Mouse (Mus musculus): Measurements from ENCODE around the gene Shisa8. TPM values are rescaled to one million over a fixed set of nuclear protein-coding genes. Genes with fewer than 3 reads are reported as not detected.
"Not testable (repeated sequence)": the region's sequence is repeated elsewhere in the genome, so short reads cannot be mapped to it uniquely, and the experiment has no call there.

The Shisa8 gene
- polyA plus RNA-seq, 1 experiment: 0.13 TPM

- Histone ChIP-seq H3K4me2 (ENCODE audit: low read depth) (no peak overlapping the region), H3K36me3 (ENCODE audit: control insufficient read depth, insufficient read depth) (no peaks in the 10 kb centered on the region), H3K4me3 (no peak overlapping the region)
These were observed 39.0 kb upstream of the Shisa8 start for GRCm38 (mm10) chr15:82251579-82251978.

GRCm38 (mm10) chr15:82247131-82247776, 34.6 kb upstream of the Shisa8 start:
- TF ChIP-seq MAX (IDR thresholded peaks at IDR 0.05; ENCODE audit: low read depth) (no peak), CEBPB (IDR thresholded peaks at IDR 0.05; ENCODE audit: insufficient read depth, poor library complexity, severe bottlenecking) (0 out of 2 replicates have a peak, but pooled peaks have one; percentile 34)

More at GRCm38 (mm10) chr15:82251579-82251978, 39.0 kb upstream of the Shisa8 start:
- TF ChIP-seq MYOD1 (IDR thresholded peaks at IDR 0.05; ENCODE audit: control insufficient read depth in 1 of 3, insufficient read length in 2 of 3, low read depth in 2 of 3) (no peak), POLR2A (IDR thresholded peaks at IDR 0.05; ENCODE audit: insufficient read length, low read depth) (no peak), TCF12 (IDR thresholded peaks at IDR 0.05; ENCODE audit: insufficient read depth, poor library complexity, severe bottlenecking) (no peak), CEBPB (IDR thresholded peaks at IDR 0.05; ENCODE audit: insufficient read depth, poor library complexity, severe bottlenecking) (no peak), MYOG (IDR thresholded peaks at IDR 0.05; ENCODE audit: control insufficient read depth in 1 of 3, insufficient read depth in 1 of 3, insufficient read length in 2 of 3, low read depth in 2 of 3) (no peak), E2F4 (IDR thresholded peaks at IDR 0.05; ENCODE audit: insufficient read depth) (no peak), USF1 (IDR thresholded peaks at IDR 0.05; ENCODE audit: low read depth) (no peak), MAX (IDR thresholded peaks at IDR 0.05; ENCODE audit: low read depth) (no peak), TCF3 (IDR thresholded peaks at IDR 0.05; ENCODE audit: insufficient read length, low read depth) (no peak), REST (IDR thresholded peaks at IDR 0.05; ENCODE audit: insufficient read depth, insufficient read length) (no peak), POLR2AphosphoS2 (IDR thresholded peaks at IDR 0.05; ENCODE audit: insufficient read length, low read depth) (no peak), SRF (IDR thresholded peaks at IDR 0.05; ENCODE audit: control insufficient read depth, insufficient read length, low read depth) (no peak)
- peaks cover 12% of the 10 kb centered on the region for H3K27me3 ChIP-seq (ENCODE audit: control insufficient read depth, insufficient read depth, insufficient read length)
- no peaks in the 10 kb centered on the region for H3K79me2 ChIP-seq (ENCODE audit: control insufficient read depth, insufficient read depth)
- H3ac ChIP-seq (ENCODE audit: control insufficient read depth, insufficient read length): no peak overlapping the region

DNA sequence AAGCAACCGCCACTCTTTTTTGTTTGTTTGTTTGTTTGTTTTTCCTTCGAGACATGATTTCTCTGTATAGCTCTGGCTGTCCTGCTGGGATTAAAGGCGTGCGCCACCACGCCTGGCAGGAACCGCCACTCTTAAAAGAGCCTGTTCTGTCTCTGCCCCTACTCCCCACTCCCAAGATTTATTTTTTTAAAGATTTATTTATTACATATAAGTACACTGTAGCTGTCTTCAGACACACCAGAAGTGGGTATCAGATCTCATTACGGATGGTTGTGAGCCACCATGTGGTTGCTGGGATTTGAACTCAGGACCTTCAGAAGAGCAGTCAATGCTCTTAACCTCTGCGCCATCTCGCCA, 32.2 kb upstream of the Shisa8 start:
- H3K36me3 ChIP-seq (ENCODE audit: control insufficient read depth, insufficient read depth); H3K79me2 ChIP-seq (ENCODE audit: control insufficient read depth, insufficient read depth); H3K27me3 ChIP-seq (ENCODE audit: control insufficient read depth, insufficient read depth, insufficient read length): not testable (repeated sequence)
- Histone ChIP-seq H3ac (ENCODE audit: control insufficient read depth, insufficient read length) (peak overlapping the region; percentile 18), H3K4me2 (ENCODE audit: low read depth) (peak overlapping the region; percentile 89), H3K4me3 (peak overlapping the region; percentile 57)

More at GRCm38 (mm10) chr15:82247131-82247776, 34.6 kb upstream of the Shisa8 start:
- H3K4me3 ChIP-seq: no peak overlapping the region
- H3K27me3 ChIP-seq (ENCODE audit: control insufficient read depth, insufficient read depth, insufficient read length): no peaks in the 10 kb centered on the region
- no peaks in the 10 kb centered on the region for H3K36me3 ChIP-seq (ENCODE audit: control insufficient read depth, insufficient read depth)
- H3K79me2 ChIP-seq (ENCODE audit: control insufficient read depth, insufficient read depth): no peaks in the 10 kb centered on the region
- no peak overlapping the region for H3ac ChIP-seq (ENCODE audit: control insufficient read depth, insufficient read length)
- no peak overlapping the region for H3K4me2 ChIP-seq (ENCODE audit: low read depth)

- peak within 1 kb of the TSS; percentile 18 for H3ac ChIP-seq (ENCODE audit: control insufficient read depth, insufficient read length)
- H3K36me3 ChIP-seq (ENCODE audit: control insufficient read depth, insufficient read depth): no peaks in the 10 kb centered on the region
- peak within 1 kb of the TSS; percentile 89 for H3K4me2 ChIP-seq (ENCODE audit: low read depth)
- no peaks in the 10 kb centered on the region for H3K27me3 ChIP-seq (ENCODE audit: control insufficient read depth, insufficient read depth, insufficient read length)
- peak; percentile 89 for TF ChIP-seq E2F4 (IDR thresholded peaks at IDR 0.05; ENCODE audit: insufficient read depth)
- TF ChIP-seq USF1 (IDR thresholded peaks at IDR 0.05; ENCODE audit: low read depth): no peak
- peak; percentile 61 for TF ChIP-seq SRF (IDR thresholded peaks at IDR 0.05; ENCODE audit: control insufficient read depth, insufficient read length, low read depth)
- no peak for TF ChIP-seq TCF3 (IDR thresholded peaks at IDR 0.05; ENCODE audit: insufficient read length, low read depth)
- TF ChIP-seq MYOG (IDR thresholded peaks at IDR 0.05; ENCODE audit: control insufficient read depth in 1 of 3, insufficient read depth in 1 of 3, insufficient read length in 2 of 3, low read depth in 2 of 3): no peak
- TF ChIP-seq REST (IDR thresholded peaks at IDR 0.05; ENCODE audit: insufficient read depth, insufficient read length): no peak
- no peak for TF ChIP-seq CEBPB (IDR thresholded peaks at IDR 0.05; ENCODE audit: insufficient read depth, poor library complexity, severe bottlenecking)
- no peak for TF ChIP-seq MAX (IDR thresholded peaks at IDR 0.05; ENCODE audit: low read depth)
- TF ChIP-seq MYOD1 (IDR thresholded peaks at IDR 0.05; ENCODE audit: control insufficient read depth in 1 of 3, insufficient read length in 2 of 3, low read depth in 2 of 3): peak in 2 of 3 experiments; percentile 0 to 15
- peak; percentile 67 for TF ChIP-seq POLR2A (IDR thresholded peaks at IDR 0.05; ENCODE audit: insufficient read length, low read depth)
- no peak for TF ChIP-seq TCF12 (IDR thresholded peaks at IDR 0.05; ENCODE audit: insufficient read depth, poor library complexity, severe bottlenecking)
- TF ChIP-seq POLR2AphosphoS2 (IDR thresholded peaks at IDR 0.05; ENCODE audit: insufficient read length, low read depth): peak; percentile 55
- H3K79me2 ChIP-seq (ENCODE audit: control insufficient read depth, insufficient read depth): no peaks in the 10 kb centered on the region
- H3K4me3 ChIP-seq: peak within 1 kb of the TSS; percentile 57
These were observed 31.6 kb upstream of the Shisa8 start, which contains the start of gene Cenpm for GRCm38 (mm10) chr15:82244115-82244804. Gene Cenpm (minus strand): TSS chr15:82244748.

GRCm38 (mm10) chr15:82243742-82244114, 31.1 kb upstream of the Shisa8 start:
- Histone ChIP-seq H3K4me2 (ENCODE audit: low read depth) (peak overlapping the region; percentile 82), H3K36me3 (ENCODE audit: control insufficient read depth, insufficient read depth) (no peaks in the 10 kb centered on the region), H3K27me3 (ENCODE audit: control insufficient read depth, insufficient read depth, insufficient read length) (no peaks in the 10 kb centered on the region), H3ac (ENCODE audit: control insufficient read depth, insufficient read length) (peak overlapping the region; percentile 18), H3K79me2 (ENCODE audit: control insufficient read depth, insufficient read depth) (no peaks in the 10 kb centered on the region), H3K4me3 (peak overlapping the region; percentile 57)
- TF ChIP-seq TCF3 (IDR thresholded peaks at IDR 0.05; ENCODE audit: insufficient read length, low read depth) (no peak), REST (IDR thresholded peaks at IDR 0.05; ENCODE audit: insufficient read depth, insufficient read length) (no peak), MYOG (IDR thresholded peaks at IDR 0.05; ENCODE audit: control insufficient read depth in 1 of 3, insufficient read depth in 1 of 3, insufficient read length in 2 of 3, low read depth in 2 of 3) (no peak), SRF (IDR thresholded peaks at IDR 0.05; ENCODE audit: control insufficient read depth, insufficient read length, low read depth) (no peak), TCF12 (IDR thresholded peaks at IDR 0.05; ENCODE audit: insufficient read depth, poor library complexity, severe bottlenecking) (no peak), MYOD1 (IDR thresholded peaks at IDR 0.05; ENCODE audit: control insufficient read depth in 1 of 3, insufficient read length in 2 of 3, low read depth in 2 of 3) (no peak), CEBPB (IDR thresholded peaks at IDR 0.05; ENCODE audit: insufficient read depth, poor library complexity, severe bottlenecking) (no peak), MAX (IDR thresholded peaks at IDR 0.05; ENCODE audit: low read depth) (no peak), POLR2AphosphoS2 (IDR thresholded peaks at IDR 0.05; ENCODE audit: insufficient read length, low read depth) (no peak), E2F4 (IDR thresholded peaks at IDR 0.05; ENCODE audit: insufficient read depth) (no peak), USF1 (IDR thresholded peaks at IDR 0.05; ENCODE audit: low read depth) (no peak)

Measured in myocyte (in vitro differentiated cells).